8 mouse cellular contexts compared by ENCODE assay signal in the genomic region with DNA sequence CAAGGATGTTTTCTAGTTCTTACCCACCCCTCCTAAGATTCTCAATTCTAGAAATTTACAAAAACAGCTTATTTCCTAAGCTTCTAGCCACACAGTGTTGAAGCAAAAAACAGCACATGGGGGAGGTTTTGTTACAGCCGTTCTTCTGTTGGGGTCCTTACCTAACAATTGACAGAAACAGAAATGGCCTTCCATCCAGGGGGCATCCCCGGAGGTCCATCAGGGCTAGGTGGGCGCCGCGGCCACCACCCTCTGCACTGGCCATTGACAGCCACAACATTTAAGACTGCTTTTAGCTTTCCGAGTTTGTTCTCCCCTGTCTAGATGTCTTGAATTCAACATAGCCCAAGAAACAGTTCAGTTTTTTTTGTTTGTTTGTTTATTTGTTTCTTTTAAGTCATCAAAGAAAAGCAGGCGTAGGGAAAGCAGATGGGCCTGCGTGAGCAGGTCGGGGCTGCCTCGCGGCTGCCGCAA.
DNase-seq lines count a peak whose midpoint lies in the region; ATAC-seq and TF ChIP-seq lines count a peak whose summit lies in the region.
"Had no signal": no experiment of that assay in that cellular context is flagged by ENCODE, and none has a peak within 500 bp of the region (broad histone marks: within the 10 kb centered on the region; RNA-seq: fewer than 3 reads in every experiment).

No protein-coding gene starts in this region.

- peaks cover 9% of the 10 kb centered on the region for H3K36me3 ChIP-seq in forebrain, embryonic 13.5 days (ENCODE audit: poor library complexity, severe bottlenecking)
- H3K36me3 ChIP-seq in limb, embryonic 12.5 days, result no peaks in the 10 kb centered on the region
- no peaks in the 10 kb centered on the region for H3K36me3 ChIP-seq in stomach, embryonic 14.5 days (ENCODE audit: control insufficient read depth, insufficient read depth, low read length)

- TF ChIP-seq CTCF in left cerebral cortex, adult 2 months (IDR thresholded peaks at IDR 0.05), result no peak

- ATAC-seq in forebrain, embryonic 13.5 days, result no peak
- no peak for ATAC-seq in limb, embryonic 12.5 days (ENCODE audit: insufficient number of reproducible peaks, insufficient read depth, low FRiP score, low TSS enrichment, low read depth)
- no peak for ATAC-seq in stomach, embryonic 14.5 days (ENCODE audit: insufficient number of reproducible peaks, insufficient read depth, low FRiP score, low read depth)

- H3K4me1 ChIP-seq in forebrain, embryonic 13.5 days, result peaks cover 53% of the 10 kb centered on the region
- peaks cover 22% of the 10 kb centered on the region for H3K4me1 ChIP-seq in limb, embryonic 12.5 days (replicated peaks)
- H3K4me1 ChIP-seq in stomach, embryonic 14.5 days (ENCODE audit: control insufficient read depth, insufficient read depth, low read length), result peaks cover 15% of the 10 kb centered on the region; the same call in 1 of the 2 replicates

- H3K9ac ChIP-seq in forebrain, embryonic 13.5 days, result peak overlapping the region; percentile 99
- H3K9ac ChIP-seq in limb, embryonic 12.5 days (replicated peaks), result no peak overlapping the region
- H3K9ac ChIP-seq in stomach, embryonic 14.5 days (replicated peaks; ENCODE audit: low read depth, low read length), result no peak overlapping the region

- 2% methylated on average over 12 of the region's 12 CpGs for WGBS in forebrain, embryonic 13.5 days
- WGBS in limb, embryonic 12.5 days, result 4% methylated on average over 12 of the region's 12 CpGs
- WGBS in stomach, embryonic 14.5 days, result 6% methylated on average over 12 of the region's 12 CpGs

- peak overlapping the region; percentile 81 for H3K4me3 ChIP-seq in left cerebral cortex, adult 2 months
- H3K4me3 ChIP-seq in forebrain, embryonic 13.5 days, result peak overlapping the region; percentile 78
- H3K4me3 ChIP-seq in limb, embryonic 12.5 days (replicated peaks), result peak overlapping the region; percentile 46
- peak overlapping the region; percentile 34 for H3K4me3 ChIP-seq in stomach, embryonic 14.5 days (ENCODE audit: low read depth, low read length)

- peak overlapping the region; percentile 99 for H3K27ac ChIP-seq in left cerebral cortex, adult 2 months
- H3K27ac ChIP-seq in forebrain, embryonic 13.5 days, result peak overlapping the region; percentile 100
- H3K27ac ChIP-seq in limb, embryonic 12.5 days, result no peak overlapping the region
- H3K27ac ChIP-seq in stomach, embryonic 14.5 days (ENCODE audit: low read length), result no peak overlapping the region

- intact Hi-C loops in left cerebral cortex, adult 2 months (cut with DNase I), result loop anchor here (2.0 to 5.0 kb wide), 4 partner anchors 169 to 459 kb away; no protein-coding TSS in a partner anchor
- intact Hi-C loops in left cerebral cortex, postnatal 14 days (cut with DNase I), result loop anchor here (10.0 kb wide), 1 partner anchor 462 kb away; no protein-coding TSS in a partner anchor

- DNase-seq in left cerebral cortex, adult 2 months (ENCODE audit: extremely low spot score in 1 of 2, low spot score in 2 of 2), result peak in 1 of 2 experiments; percentile 21
- DNase-seq in left cerebral cortex, adult 11 months (ENCODE audit: low spot score), result no peak
- DNase-seq in right cerebral cortex, postnatal 14 days, result no peak
- no peak for DNase-seq in left cerebral cortex, postnatal 14 days (ENCODE audit: low spot score in 2 of 2)
- DNase-seq: layer of hippocampus, adult 9-11 months had no signal

- H3K4me2 ChIP-seq in forebrain, embryonic 13.5 days, result peak overlapping the region; percentile 81
- peak overlapping the region; percentile 80 for H3K4me2 ChIP-seq in limb, embryonic 12.5 days
- H3K4me2 ChIP-seq in stomach, embryonic 14.5 days (replicated peaks; ENCODE audit: low read depth, low read length), result peak overlapping the region; percentile 76; the same call in 1 of the 2 replicates

- H3K9me3 ChIP-seq in forebrain, embryonic 13.5 days (replicated peaks), result no peaks in the 10 kb centered on the region
- H3K9me3 ChIP-seq in limb, embryonic 12.5 days, result no peaks in the 10 kb centered on the region
- H3K9me3 ChIP-seq in stomach, embryonic 14.5 days (ENCODE audit: control insufficient read depth, low read depth, low read length), result no peaks in the 10 kb centered on the region

- peaks cover 33% of the 10 kb centered on the region; the same call in 1 of the 2 replicates for H3K27me3 ChIP-seq in forebrain, embryonic 13.5 days
- peaks cover 96% of the 10 kb centered on the region for H3K27me3 ChIP-seq in limb, embryonic 12.5 days
- H3K27me3 ChIP-seq in stomach, embryonic 14.5 days (ENCODE audit: control insufficient read depth, insufficient read depth, low read length), result peaks cover 56% of the 10 kb centered on the region

Comparison
In these comparisons a context has a peak if more than half of its experiments do, and no peak if none do; other contexts are left out.
1. H3K27ac ChIP-seq: peak in left cerebral cortex, adult 2 months (single experiment) and forebrain, embryonic 13.5 days (single experiment); none in limb, embryonic 12.5 days (single experiment) and stomach, embryonic 14.5 days (single experiment).
2. Peak in every context shown above with its lines, with median percentiles within 50 percentile points of each other: H3K4me3 ChIP-seq and H3K4me2 ChIP-seq.